Mouse (Mus musculus) embryonic fibroblast, embryonic 13.5 days (primary cell): ENCODE data around the gene Map3k12.

Source experiments
- CTCF ChIP-seq: IDR thresholded peaks from 2 replicates; pipeline ENCODE4 v1.5.1; 2011; ENCODE audit warnings: mild to moderate bottlenecking, control low read depth, low read length, moderate library complexity, borderline replicate concordance; ENCODE audit not compliant: insufficient read depth
- POLR2A ChIP-seq: IDR thresholded peaks from 2 replicates; pipeline ENCODE4 v1.6.1; 2011; ENCODE audit warnings: low read depth, mild to moderate bottlenecking, control low read depth, low read length, moderate library complexity

DNA sequence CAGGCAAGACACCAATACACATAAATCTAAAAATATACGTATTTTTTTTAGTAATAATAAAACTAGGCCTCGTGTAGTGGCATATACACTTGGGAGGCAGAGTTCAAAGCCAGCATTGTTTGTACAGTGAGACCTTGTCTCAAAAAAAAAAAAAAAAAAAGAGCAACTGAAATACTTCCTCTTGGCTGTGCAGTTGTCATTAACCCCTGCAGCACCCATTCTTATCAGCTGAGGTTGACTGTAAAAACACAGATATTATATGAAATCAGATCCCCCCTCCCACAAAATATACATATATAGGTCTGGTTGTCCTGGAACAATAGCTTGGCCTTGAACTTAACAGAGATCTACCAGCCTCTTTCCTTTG lies 10.4 kb downstream of the Map3k12 start:
- TF ChIP-seq CTCF (no peak), POLR2A (no peak)
